Mouse (Mus musculus): ENCODE measurements at regions not wholly inside any gene's neighbourhood (a gene's known extent, or its start where the extent isn't known, plus 50 kb on each side); places are given as distances from the start of the nearest gene placed in this dataset.
"Not testable (repeated sequence)": the region's sequence is repeated elsewhere in the genome, so short reads cannot be mapped to it uniquely, and the experiment has no call there.

DNA sequence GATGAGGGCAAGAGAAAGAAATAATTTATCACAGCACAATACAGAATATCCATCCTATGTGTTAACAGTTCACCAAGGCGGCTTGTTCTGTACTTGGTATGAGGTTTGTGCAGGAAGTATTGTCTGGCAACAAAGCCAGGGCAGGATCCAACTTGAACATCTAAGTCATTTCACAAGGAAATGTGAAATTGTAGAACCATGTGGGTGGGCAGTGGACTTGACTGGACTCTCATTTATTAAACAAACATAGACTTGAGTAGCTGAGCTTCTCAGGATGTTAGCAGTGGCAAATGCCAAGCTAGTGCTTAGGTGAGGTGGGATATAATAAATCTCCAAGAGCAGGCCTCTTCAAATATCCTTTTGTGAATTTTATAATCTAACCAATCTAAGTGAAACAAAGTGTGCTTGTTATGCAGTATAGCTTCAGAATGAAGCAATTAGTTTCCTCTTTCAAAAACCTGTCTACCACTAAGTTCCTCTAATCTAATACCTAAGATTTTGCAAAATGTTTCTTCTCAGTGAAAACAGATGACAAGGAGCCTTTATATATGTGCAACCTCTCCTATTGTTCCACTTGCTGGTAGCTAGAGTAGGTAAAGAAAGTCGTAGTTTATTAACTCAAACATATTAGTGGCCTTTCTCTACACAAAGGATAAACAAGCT is 694.4 kb downstream of the Crisp4 start:
- no peak for ATAC-seq
- Histone ChIP-seq H3K4me1 (replicated peaks; ENCODE audit: control insufficient read depth, insufficient read depth, low read length) (no peaks in the 10 kb centered on the region), H3K4me2 (replicated peaks; ENCODE audit: low read depth) (no peak overlapping the region), H3K27ac (ENCODE audit: low read depth, low read length) (no peak overlapping the region), H3K36me3 (ENCODE audit: control insufficient read depth, insufficient read depth) (no peaks in the 10 kb centered on the region), H3K27me3 (replicated peaks; ENCODE audit: control insufficient read depth, insufficient read depth, low read length) (no peaks in the 10 kb centered on the region), H3K4me3 (ENCODE audit: low read depth, low read length) (no peak overlapping the region), H3K9ac (ENCODE audit: low read depth, low read length) (no peak overlapping the region), H3K9me3 (ENCODE audit: control insufficient read depth) (no peaks in the 10 kb centered on the region)
- WGBS, result 70% methylated on average over 2 of the region's 2 CpGs
- no peak for TF ChIP-seq CTCF (IDR thresholded peaks at IDR 0.05; ENCODE audit: low read depth)

DNA sequence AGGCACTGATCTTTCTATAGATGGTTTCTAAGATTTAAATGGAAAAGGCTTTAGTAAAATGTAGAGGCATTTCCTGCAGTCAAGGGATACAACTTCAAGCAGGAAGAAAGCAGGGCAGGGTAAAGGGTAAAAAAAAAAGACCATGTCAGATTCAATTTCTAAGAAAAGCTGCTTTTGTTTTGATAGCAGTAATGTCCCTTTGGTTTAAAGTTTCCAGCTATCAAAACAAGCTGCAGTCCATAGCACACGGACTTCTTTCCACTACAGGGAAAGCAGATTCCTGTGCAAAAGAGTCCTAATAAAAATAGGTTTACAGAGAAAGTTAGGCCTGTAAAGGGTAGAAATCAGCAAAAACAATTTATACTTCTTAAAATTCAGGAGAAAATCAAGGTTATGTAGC is 695.0 kb downstream of the Crisp4 start:
- Histone ChIP-seq H3K36me3 (ENCODE audit: control insufficient read depth, insufficient read depth) (no peaks in the 10 kb centered on the region), H3K4me1 (replicated peaks; ENCODE audit: control insufficient read depth, insufficient read depth, low read length) (no peaks in the 10 kb centered on the region), H3K9me3 (ENCODE audit: control insufficient read depth) (no peaks in the 10 kb centered on the region), H3K4me3 (ENCODE audit: low read depth, low read length) (no peak overlapping the region), H3K4me2 (replicated peaks; ENCODE audit: low read depth) (no peak overlapping the region), H3K27ac (ENCODE audit: low read depth, low read length) (no peak overlapping the region), H3K9ac (ENCODE audit: low read depth, low read length) (no peak overlapping the region), H3K27me3 (replicated peaks; ENCODE audit: control insufficient read depth, insufficient read depth, low read length) (no peaks in the 10 kb centered on the region)
- WGBS, result 53% methylated on average over 1 of the region's 1 CpGs
- no peak for TF ChIP-seq CTCF (IDR thresholded peaks at IDR 0.05; ENCODE audit: low read depth)
- ATAC-seq, result no peak

DNA sequence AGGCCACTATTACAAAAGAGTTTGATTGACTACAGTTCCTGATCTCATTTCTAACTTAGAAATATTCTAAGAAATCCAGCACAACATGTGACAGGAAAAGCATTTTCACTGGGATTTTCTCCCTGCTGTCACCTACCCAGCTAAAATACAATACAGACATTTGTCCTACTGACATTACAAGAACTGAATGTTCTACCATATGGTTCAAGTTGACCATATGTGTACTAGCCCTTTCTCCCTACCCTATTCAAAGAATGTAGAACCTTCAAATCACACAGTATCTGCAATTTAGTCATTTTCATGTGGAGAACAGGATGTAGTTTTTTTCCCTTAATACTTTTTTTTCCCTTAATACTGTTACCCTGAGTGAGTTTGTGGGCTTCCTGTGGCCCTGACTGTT is 695.4 kb downstream of the Crisp4 start:
- H3K4me1 ChIP-seq (replicated peaks; ENCODE audit: control insufficient read depth, insufficient read depth, low read length), result no peaks in the 10 kb centered on the region
- no peak for ATAC-seq
- H3K36me3 ChIP-seq (ENCODE audit: control insufficient read depth, insufficient read depth), result no peaks in the 10 kb centered on the region
- no peak overlapping the region for H3K4me2 ChIP-seq (replicated peaks; ENCODE audit: low read depth)
- H3K27me3 ChIP-seq (replicated peaks; ENCODE audit: control insufficient read depth, insufficient read depth, low read length), result no peaks in the 10 kb centered on the region
- H3K27ac ChIP-seq (ENCODE audit: low read depth, low read length), result no peak overlapping the region
- no peaks in the 10 kb centered on the region for H3K9me3 ChIP-seq (ENCODE audit: control insufficient read depth)
- TF ChIP-seq CTCF (IDR thresholded peaks at IDR 0.05; ENCODE audit: low read depth), result no peak
- no peak overlapping the region for H3K4me3 ChIP-seq (ENCODE audit: low read depth, low read length)
- H3K9ac ChIP-seq (ENCODE audit: low read depth, low read length), result no peak overlapping the region

DNA sequence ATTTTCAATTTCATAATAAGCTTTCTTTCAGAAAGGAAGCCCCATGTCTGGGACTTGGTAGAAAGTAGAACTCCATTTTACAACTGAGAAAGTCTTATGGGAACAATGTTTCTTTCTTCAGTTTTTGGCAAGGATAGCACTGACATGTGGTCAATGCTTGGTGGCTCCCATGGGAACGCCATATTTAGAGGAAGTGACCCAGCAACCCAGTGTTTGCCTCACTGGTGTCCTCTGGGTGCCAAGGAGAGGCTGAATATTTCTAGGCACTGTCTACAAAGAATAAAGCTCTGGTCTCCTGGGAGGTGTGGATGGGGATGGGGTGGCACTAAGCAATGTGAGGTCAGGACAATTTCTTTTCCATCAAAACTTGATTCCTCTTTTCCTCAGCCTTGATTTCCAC is 696.4 kb downstream of the Crisp4 start:
- Histone ChIP-seq H3K9ac (ENCODE audit: low read depth, low read length) (no peak overlapping the region), H3K4me1 (replicated peaks; ENCODE audit: control insufficient read depth, insufficient read depth, low read length) (no peaks in the 10 kb centered on the region), H3K9me3 (ENCODE audit: control insufficient read depth) (no peaks in the 10 kb centered on the region), H3K27me3 (replicated peaks; ENCODE audit: control insufficient read depth, insufficient read depth, low read length) (no peaks in the 10 kb centered on the region), H3K27ac (ENCODE audit: low read depth, low read length) (no peak overlapping the region), H3K4me2 (replicated peaks; ENCODE audit: low read depth) (no peak overlapping the region), H3K36me3 (ENCODE audit: control insufficient read depth, insufficient read depth) (no peaks in the 10 kb centered on the region), H3K4me3 (ENCODE audit: low read depth, low read length) (no peak overlapping the region)
- no peak for ATAC-seq
- WGBS, result 94% methylated on average over 1 of the region's 1 CpGs
- TF ChIP-seq CTCF (IDR thresholded peaks at IDR 0.05; ENCODE audit: low read depth), result no peak

DNA sequence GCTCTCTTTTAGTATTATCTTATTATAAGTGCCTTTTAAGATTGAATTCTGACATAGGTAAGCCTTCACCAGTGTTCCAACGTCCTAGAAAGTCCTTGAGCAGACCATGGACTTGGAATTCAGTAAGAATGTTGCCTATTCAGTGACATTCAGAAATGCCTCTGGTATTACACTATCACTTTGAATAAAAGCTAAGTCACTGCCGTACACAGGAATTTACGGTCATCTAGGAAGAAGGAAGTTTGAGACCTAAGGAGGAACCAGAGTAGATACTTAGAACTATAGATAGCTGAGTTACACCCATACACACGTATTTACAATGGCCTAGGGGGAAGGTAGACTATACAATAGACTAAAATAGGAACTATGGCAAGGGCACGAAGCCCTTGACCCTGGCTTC is 711.6 kb downstream of the Crisp4 start:
- not testable (repeated sequence) for H3K9ac ChIP-seq (ENCODE audit: low read depth, low read length); H3K4me2 ChIP-seq (replicated peaks; ENCODE audit: low read depth); H3K9me3 ChIP-seq (ENCODE audit: control insufficient read depth); H3K27me3 ChIP-seq (replicated peaks; ENCODE audit: control insufficient read depth, insufficient read depth, low read length); ATAC-seq; H3K4me1 ChIP-seq (replicated peaks; ENCODE audit: control insufficient read depth, insufficient read depth, low read length); H3K36me3 ChIP-seq (ENCODE audit: control insufficient read depth, insufficient read depth); H3K4me3 ChIP-seq (ENCODE audit: low read depth, low read length); H3K27ac ChIP-seq (ENCODE audit: low read depth, low read length)
- WGBS, result 75% methylated on average over 5 of the region's 5 CpGs

DNA sequence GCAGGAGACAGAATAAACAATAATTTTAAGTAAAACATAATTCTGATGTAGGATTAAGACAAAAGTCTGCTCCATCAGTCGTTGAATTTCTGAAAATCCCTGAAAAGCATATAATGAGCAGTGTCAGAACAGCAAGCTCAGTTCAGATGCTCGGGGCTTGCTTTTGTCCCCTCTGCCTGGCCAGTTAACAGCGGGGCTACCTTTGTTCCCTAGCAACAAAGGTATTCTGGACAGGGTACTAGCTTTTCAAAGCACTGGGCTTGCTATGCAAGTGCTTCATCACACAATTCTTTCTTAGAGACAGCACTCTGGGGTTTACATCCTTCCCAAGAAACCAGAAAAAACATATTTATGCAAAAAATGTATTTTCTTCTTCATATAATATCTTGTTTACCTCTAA is 729.7 kb downstream of the Crisp4 start:
- H3K4me3 ChIP-seq (ENCODE audit: low read depth, low read length), result no peak overlapping the region
- no peaks in the 10 kb centered on the region for H3K27me3 ChIP-seq (replicated peaks; ENCODE audit: control insufficient read depth, insufficient read depth, low read length)
- H3K36me3 ChIP-seq (ENCODE audit: control insufficient read depth, insufficient read depth), result no peaks in the 10 kb centered on the region
- no peaks in the 10 kb centered on the region for H3K9me3 ChIP-seq (ENCODE audit: control insufficient read depth)
- no peak for TF ChIP-seq CTCF (IDR thresholded peaks at IDR 0.05; ENCODE audit: low read depth)
- ATAC-seq, result no peak
- H3K4me1 ChIP-seq (replicated peaks; ENCODE audit: control insufficient read depth, insufficient read depth, low read length), result no peaks in the 10 kb centered on the region
- no peak overlapping the region for H3K4me2 ChIP-seq (replicated peaks; ENCODE audit: low read depth)
- no peak overlapping the region for H3K27ac ChIP-seq (ENCODE audit: low read depth, low read length)
- no peak overlapping the region for H3K9ac ChIP-seq (ENCODE audit: low read depth, low read length)
- 33% methylated on average over 3 of the region's 3 CpGs for WGBS

DNA sequence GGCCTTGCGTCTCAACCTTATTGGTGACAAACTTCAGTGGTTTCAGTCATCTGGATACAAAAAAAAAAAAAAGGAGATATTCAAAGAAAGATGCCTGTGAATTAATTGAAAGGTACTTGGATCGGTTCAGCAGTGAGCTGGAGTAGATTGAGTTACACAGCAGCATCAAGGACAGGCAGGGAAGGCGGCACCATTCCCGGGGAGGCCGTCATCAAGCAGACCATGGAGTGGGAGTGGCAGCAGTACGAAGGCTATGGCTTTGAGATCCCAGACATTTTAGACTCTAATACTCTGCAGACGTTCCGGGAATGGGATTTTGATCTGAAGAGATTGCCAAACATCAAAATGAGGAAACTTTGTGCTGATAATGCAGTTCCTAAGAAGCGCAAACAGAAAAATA is 750.8 kb downstream of the Crisp4 start:
- H3K36me3 ChIP-seq (ENCODE audit: control insufficient read depth, insufficient read depth), result no peaks in the 10 kb centered on the region
- no peak overlapping the region for H3K9ac ChIP-seq (ENCODE audit: low read depth, low read length)
- H3K27me3 ChIP-seq (replicated peaks; ENCODE audit: control insufficient read depth, insufficient read depth, low read length), result no peaks in the 10 kb centered on the region
- no peak overlapping the region for H3K4me3 ChIP-seq (ENCODE audit: low read depth, low read length)
- H3K4me1 ChIP-seq (replicated peaks; ENCODE audit: control insufficient read depth, insufficient read depth, low read length), result no peaks in the 10 kb centered on the region
- ATAC-seq, result no peak
- 87% methylated on average over 9 of the region's 9 CpGs for WGBS
- TF ChIP-seq CTCF (IDR thresholded peaks at IDR 0.05; ENCODE audit: low read depth), result no peak
- H3K9me3 ChIP-seq (ENCODE audit: control insufficient read depth), result 0 out of 2 replicates have a peak, but pooled peaks cover 2% of the 10 kb centered on the region
- no peak overlapping the region for H3K4me2 ChIP-seq (replicated peaks; ENCODE audit: low read depth)
- H3K27ac ChIP-seq (ENCODE audit: low read depth, low read length), result no peak overlapping the region
